Comparison of ENCODE assay signal across 6 mouse cellular contexts in genomic region chr4:95507946-95508311, GRCm38 (mm10).
"Had no signal": no experiment of that assay in that cellular context is flagged by ENCODE, and none has a peak within 500 bp of the region (broad histone marks: within the 10 kb centered on the region; RNA-seq: fewer than 3 reads in every experiment).

No protein-coding gene starts in this region.

- ATAC-seq: liver, postnatal 0 days had no signal

- H3K36me3 ChIP-seq: liver, embryonic 13.5 days had no signal

- H3K9ac ChIP-seq: hindbrain, embryonic 14.5 days; liver, embryonic 13.5 days; liver, postnatal 0 days had no signal

- H3K27ac ChIP-seq: hindbrain, embryonic 14.5 days; kidney, postnatal 0 days; liver, embryonic 13.5 days had no signal

- H3K4me1 ChIP-seq: liver, embryonic 13.5 days had no signal

- H3K4me3 ChIP-seq: liver, embryonic 13.5 days had no signal

- H3K4me2 ChIP-seq: hindbrain, embryonic 14.5 days; liver, embryonic 13.5 days had no signal

- H3K27me3 ChIP-seq: liver, embryonic 13.5 days had no signal

- H3K9me3 ChIP-seq: liver, embryonic 13.5 days had no signal

- DNase-seq: liver, embryonic 13.5 days; liver, postnatal 0 days; lung, postnatal 36 days; thymus, postnatal 4 days had no signal
